Mouse (Mus musculus) adrenal gland, adult 8-10 months (tissue): ENCODE measurements at regions not wholly inside any gene's neighbourhood (a gene's known extent, or its start where the extent isn't known, plus 50 kb on each side); places are given as distances from the start of the nearest gene placed in this dataset.

Experiments used
- DNase-seq: peaks from one replicate; pipeline ENCODE4 v3.0.0; 2022

DNA sequence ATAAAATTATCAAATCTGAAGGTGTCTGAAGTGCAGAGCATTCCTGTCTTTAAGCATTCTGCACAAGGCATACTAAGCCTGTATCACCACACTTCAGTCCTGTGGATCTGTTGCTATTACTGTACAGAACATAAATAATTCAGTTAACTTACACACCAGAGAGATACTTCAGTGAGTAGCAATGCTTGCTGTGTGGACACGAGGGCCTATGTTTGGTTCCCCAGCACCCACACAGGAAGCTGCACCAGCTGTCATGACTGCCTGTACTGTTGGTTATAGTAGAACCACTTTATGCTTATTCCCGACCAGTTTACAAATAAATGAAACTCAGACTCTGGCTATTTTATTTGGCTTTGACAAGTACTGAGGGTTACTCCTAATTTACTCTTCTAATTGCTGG is 271.7 kb downstream of the Slc30a10 start:
- DNase-seq, result no peak

DNA sequence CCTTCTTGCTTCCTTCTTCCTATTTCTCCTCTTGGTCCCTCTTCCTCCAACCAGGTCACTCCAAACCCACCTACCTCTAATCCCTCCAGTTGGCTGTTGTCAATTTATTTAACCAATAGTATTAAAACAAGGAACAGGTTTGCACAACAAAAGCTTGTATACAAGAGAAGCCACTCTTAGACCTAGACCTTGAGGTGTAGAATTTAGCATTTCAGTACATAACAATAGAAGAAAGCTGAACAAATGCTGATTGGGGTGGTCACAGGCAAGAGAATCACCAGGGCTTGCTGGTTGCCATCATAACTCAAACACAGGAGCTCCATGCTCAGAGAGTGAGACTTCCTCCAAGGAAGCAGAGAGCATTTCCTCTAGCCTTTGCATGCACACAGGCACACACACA is 272.2 kb downstream of the Slc30a10 start:
- DNase-seq, result no peak

DNA sequence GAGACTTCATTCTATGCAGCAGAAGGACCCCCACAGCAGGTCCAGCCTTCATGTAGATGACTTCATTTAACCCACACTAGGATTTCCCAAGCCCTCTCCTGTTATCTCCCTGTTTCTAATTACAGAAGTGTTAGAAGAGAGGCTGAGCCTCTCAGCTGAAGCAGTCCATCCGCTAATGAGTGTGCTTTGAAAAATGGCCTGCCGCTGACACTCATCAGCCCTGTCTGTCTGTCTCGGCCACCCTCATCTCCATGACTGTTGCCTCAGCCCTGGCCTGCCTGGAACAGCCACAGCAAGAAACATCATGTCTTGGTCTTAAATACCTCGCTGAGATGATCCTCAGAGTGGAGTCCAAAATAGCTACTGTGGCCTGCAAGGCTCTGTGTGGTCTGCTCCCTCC is 273.1 kb downstream of the Slc30a10 start:
- no peak for DNase-seq

DNA sequence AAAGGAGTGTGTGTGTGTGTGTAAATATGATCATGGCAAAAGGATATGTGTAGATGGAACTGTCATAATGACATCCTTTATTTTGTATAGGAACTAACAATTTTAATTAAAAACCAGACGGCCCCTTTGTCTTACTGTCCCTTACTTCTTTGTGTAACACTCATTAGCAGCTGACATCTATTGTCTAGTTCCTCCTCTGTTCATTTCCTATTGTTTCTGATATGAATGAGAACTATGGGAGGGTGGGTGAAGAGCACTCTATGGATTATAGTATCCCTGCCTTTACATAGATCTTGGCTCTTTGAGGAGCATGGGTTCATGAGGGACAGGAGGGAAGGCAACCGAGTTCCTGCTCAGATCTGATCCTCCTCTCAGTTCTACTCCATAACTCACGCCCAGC is 273.8 kb downstream of the Slc30a10 start:
- no peak for DNase-seq

DNA sequence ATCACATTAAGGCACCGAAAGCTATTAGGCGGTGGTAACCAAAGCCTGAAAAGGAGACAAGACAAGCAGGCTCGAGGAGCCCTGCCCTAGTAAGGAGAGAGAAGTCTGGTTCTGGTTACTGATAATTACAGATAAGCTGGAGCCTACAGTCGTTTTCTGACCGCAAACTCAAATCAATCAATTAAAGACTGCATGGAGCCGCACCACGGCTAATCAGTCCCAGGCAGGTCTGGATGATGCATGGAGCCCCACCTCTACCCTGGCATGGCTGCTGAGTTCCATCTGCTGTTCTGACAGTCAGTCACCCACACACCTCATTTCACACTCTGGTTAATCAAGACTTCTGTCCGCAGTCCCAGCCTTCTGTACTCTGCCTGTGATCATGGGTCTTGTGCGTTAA is 276.4 kb downstream of the Slc30a10 start:
- no peak for DNase-seq

DNA sequence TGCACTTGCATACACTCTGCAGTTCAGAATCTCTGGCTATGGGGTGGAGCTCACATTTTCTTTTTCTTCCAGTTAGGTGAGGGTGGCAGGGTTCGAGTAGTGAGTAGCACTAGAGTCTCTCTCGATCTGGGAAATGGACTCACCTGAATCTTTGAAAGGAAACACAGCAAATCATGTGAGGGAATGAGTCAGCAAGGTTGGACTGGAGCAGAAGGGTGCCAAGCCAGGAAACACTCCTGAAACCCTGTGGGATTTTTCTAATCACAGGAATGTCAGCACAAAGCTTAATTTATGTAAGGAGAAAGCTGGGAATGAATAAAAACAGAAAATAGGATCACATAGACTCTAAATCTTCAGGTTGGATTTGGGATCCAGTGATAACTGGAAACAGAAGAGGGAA is 282.1 kb downstream of the Slc30a10 start:
- DNase-seq, result no peak

DNA sequence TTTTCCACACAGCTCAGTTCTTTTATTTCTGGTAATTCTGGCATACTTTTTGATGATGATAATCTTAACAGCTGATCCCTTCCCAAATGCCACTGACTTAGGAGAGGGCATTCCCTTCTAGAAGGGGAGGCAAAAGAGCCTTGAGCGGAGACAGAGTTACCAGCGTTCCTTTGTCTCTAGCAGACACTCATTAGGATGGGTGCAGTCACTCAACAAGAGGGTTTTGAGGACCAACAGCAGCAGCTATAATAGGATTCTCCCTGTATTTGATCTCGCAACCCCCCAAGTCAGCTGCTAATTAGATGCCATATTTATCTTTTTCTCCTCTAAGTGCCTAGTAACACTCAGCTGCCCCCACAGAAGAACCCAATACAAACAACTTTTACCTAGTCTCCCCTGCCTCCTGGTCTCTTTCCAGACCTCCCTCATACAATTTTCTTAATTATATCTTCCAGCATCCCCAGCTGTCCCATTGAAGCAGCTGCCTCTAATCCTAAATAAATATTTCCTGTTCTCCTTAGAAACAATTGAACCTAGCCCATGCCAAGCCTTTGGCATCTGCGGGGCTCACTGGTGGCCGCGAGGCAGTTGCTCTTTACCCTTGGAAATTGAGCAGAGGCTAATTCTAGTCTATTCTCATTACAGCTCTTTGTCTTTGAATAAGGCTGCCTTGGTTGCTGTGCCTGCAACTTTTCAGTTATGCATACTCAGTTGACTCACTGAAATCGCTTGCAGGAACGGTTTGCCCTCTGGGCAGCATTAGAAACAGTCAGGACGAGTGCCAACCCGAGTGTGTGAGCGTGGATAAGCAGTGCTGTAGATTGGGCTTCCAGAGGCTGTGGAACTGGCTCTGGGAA is 286.6 kb downstream of the Slc30a10 start:
- no peak for DNase-seq

DNA sequence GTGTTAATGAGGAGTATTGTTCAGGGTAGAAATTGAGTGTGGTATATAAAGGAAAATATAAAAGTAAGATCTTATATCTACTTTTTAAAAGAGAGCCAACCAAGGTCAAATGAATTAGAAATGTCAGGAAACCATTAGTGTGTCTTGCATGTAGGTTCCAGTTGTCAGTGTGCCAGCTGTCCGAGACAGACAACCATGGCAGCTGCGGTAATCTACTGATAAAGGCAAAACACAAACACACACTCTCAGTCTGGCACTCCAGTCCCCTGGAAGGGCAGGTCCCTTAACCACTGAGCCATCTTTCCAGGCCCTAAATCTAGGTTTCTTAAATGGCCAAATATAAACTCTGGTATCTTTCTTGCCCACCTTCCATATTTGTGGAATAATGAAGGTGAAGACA is 294.6 kb downstream of the Slc30a10 start:
- no peak for DNase-seq

DNA sequence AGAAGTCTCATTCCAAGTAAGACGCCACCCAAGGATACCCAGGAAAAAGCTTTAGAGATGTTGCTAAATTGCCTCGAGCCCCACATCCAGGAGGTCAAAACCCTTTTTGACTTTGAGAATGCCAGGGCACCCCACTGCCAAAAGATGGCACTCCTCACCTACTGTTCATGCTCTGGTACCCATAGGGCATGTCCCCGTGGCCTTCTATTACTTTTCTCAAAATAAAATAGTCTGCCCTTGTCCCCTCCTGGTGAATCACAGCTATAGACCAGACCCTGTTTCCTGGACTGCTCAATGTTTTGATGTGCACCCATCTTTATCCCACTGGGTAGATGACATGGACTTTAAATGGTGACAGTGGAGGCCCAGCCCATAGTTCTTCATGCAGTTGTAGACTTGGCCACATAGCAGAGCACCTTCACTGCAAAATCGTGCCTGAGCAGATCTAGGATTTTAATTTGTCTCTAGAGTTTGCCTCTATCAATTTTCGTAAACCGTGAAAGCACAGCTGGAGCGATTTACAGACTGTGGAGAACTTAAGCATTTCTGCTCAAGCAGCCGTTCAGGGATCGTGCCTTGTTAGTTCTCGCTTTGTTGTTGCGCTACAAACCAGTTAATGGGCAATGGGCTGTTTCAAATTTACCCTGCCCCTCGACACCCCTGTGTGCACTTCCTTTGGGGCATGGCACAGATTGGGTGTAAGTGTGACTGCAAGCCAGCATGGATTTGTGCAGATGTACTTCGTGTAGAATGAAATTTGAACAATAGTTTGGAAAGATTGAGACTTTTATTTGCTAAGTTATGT is 300.0 kb downstream of the Slc30a10 start:
- no peak for DNase-seq

DNA sequence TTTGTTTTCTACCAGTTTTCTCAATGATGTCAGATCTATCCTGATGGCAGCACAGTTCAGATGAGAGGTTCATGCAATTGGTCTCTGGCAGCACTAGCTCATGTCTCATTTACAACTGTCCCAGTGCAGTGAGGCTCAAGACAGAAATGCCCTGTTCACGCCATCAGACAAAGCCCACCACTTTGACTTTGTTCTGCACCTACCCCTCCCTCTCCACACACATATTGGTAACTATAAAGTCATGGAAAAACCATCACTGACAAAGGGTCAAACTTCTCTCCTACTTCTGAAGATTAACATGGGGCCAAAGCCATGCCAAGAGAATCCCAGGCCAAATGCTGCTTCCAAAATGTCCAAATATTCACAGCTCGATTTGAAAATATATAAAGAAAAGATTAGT is 302.7 kb downstream of the Slc30a10 start:
- no peak for DNase-seq

DNA sequence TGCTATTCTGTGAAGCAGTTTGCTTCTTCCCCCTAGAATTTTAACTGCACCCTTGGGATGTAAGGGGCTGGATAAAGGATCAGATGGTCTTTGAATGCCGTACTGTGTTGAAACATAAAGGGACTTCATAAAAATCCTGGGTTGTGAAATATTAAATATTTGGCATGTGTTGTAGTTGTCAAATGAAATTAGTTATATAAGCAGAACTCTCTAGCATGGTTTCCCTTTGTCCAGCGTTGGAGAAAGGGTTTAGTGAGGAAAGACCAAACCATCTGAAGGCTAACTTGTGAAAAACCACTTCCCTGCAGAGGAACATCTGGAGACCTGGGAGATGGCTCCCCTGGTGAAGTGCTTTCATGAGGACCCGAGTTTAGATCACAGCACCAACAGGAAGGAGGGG is 319.6 kb downstream of the Slc30a10 start:
- no peak for DNase-seq

DNA sequence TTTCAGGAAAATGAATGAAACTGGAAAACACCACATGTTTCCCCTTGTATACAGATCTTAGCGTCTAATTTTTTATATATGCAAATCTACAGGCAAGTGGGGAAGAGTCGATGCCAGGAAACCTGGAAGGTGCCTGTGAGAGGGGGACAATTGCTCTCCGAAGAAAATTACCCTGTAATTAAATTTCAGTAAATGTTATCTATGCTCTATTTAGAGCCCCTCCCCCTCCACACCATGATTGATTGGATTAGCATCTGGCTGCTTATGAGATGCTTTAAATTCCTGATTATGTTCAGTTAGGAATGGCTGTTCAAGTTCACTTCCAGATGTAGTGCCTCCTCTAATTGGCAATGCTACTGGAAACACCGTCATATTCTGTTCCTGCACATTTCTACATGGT is 325.0 kb downstream of the Slc30a10 start:
- no peak for DNase-seq

DNA sequence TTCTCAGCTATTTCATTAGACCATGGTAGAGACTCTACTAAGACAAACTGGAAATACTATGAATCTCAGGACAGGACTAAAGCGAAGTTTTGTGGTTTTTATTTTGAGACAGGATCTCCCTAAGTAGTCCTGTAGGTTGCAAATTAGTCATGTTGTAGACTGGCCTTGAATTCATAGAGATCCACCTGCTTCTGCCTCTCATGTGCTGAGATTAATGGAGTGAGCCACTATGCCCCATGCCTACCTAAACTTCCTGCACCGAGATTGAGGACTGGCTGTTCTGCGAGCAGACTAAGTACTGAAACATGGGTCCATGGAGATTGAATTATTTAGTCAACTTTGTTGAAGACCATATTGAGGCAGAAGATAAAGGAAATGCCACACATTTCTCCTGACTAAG is 315.0 kb downstream of the Lyplal1 start:
- DNase-seq, result no peak

DNA sequence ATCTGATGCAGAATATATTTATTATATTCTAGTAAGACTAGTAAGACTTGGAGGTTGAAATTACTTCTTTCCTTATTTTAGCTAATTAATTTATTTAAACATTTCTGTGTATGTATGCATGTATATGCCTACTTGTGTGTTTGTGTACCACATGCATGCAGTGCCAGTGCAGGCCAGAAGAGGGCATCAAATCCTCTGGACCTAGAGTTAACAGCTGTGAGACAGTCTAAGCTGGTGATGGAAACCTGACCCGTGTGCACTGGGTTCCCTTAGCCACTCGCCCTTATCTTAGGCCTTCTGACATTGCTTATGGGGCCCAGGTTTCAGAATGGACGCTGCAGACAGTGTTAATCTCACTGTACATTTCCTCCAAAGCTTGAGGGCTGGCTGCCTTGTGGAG is 302.2 kb downstream of the Lyplal1 start:
- DNase-seq, result no peak

DNA sequence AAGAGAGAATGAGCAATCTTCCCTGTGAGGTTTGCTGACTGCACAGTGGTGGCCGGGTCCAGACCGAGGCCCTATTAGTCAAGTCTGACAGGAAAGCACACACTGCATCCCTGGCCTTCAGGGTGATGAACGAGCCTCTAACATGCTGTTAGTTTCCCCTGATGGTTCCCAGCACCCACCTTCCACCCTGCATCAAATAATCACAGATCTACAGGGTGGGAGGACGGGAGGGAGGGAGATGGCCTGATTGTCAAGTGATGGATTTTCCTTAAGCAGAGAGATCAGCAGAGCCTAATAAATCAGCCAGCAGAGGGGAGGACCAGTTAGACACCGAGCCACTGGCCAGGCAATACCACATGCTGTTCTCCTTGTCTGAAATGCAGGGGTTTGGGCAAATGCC is 298.1 kb downstream of the Lyplal1 start:
- no peak for DNase-seq

DNA sequence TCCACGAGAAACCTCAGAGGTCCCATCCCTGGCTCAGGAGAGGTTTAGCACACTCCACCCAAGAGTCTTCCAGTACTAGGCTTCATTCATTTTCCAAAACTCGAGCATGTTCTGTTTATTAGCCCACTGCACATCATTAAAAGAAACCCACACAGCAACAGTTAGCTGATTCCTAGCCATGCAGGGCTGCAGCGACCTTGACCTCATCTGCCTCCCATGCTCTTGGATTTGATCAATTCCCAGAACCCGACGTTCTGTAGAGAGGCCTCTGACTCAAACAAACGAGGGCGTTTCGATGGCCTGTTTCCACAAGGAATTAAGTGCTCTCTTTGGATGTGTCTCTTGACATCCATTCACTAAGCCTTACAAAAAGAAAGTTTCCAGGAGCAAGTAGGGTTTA is 294.9 kb downstream of the Lyplal1 start:
- DNase-seq, result no peak

DNA sequence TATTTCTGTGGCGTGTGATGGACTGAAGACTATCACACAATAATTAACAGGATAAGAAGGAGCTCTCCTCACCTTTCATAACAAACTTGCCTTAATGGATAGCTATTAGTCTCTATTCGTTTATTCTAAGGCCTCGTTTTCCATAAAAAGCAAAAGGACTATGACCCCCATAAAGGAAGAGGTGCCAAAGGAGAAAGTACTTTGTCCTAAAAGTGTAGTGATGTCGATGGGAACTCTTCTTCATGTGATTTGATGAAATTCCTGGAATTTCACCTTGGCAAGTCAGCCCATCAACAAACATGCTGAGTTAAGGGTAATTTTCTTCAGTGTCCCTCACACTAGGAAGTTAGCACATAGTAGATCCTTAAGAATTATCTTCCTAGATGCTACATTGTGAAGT is 293.9 kb downstream of the Lyplal1 start:
- no peak for DNase-seq

DNA sequence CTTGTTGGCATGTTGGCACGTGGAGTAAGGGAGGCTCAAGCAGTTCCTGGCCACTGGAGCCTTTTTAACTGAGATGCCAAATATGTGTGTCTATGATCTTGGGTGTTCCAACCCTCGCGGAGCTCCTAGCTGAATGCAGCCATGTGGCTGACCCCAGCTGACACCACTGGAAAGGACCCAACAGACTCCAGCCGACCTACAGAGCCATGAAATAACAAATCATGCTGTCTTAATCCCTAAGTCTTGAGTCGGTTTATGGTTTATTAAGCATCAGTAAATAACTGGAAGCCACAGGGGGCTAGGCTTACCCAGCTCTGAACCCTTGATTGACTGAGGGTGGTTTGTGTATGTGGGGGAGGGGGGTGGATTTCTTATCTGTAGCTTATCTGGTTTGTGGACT is 293.2 kb downstream of the Lyplal1 start:
- DNase-seq, result no peak

DNA sequence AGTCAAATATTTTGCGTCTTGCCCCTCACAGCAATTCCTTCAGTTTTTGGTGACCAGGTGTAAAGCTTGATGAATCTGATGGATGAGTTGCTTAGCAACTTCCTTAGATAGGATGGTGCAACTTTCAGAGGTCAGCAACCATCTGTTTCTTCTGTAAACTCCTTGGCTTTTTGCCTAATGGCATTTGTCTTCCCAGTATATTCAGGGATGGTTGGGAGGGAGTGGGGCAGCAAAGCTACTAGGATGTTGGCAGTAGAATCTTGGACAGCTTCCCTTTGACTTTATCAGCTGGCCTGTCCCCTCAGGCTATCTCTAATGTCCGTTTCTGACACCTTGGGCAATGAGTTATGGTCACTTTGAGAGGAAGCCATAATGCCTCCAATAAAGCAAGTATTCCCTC is 289.1 kb downstream of the Lyplal1 start:
- no peak for DNase-seq

DNA sequence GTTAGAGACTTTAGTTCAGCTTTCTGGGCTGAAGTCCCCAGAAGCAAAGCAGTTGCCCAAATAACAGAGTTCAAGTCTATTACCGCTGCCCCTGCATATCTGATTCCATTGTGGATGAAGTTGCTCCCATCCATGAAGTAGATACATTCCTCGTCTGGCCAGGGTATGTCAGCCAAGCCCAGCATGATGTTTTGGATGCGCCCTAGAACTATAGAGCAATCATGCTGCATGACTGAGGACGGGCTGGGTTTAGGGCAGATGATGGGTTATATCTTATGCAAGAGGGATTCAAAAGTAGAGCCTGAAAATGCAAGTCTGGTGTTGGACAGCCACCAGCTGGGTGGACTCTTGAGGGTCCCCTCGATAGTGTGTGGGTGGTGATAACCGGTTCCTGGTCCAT is 288.6 kb downstream of the Lyplal1 start:
- DNase-seq, result no peak

DNA sequence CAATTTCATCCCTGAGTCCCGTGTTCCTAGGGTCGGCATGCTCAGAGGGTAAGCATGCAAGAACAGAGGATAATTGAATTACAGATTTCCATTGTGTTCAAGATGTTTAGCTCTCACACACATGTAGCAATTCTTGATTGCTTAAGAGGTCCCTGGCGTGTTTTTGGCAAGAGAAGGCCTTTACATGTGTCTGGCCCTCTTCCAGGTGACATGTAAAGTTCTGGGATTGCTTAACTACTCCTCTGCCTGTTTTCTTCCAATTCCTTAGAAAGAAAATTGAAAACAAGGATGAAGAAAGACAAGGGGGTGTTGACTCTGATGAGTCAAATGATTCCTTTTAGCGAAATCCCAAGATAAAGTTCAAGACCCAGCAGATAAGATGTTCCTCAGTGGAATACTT is 285.1 kb downstream of the Lyplal1 start:
- DNase-seq, result no peak

DNA sequence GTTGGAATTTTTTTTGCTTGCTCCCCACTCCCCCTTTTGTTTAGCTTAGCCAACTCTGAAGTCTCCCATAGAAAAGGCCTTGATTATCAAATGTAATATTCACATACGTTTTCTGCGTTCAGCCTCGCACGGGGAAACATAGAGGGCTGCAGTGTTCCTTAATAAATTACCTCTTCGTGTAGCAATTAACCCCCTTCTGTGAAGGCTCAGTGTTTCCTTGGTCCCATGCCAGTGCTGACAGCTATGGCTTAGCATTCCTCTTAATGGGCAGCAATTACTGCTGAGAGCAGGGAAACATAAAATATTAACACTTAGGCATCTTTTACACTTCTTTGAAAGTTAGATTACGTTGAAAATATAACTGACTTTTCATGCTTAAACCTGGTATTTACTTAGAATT is 282.9 kb downstream of the Lyplal1 start:
- DNase-seq, result no peak

DNA sequence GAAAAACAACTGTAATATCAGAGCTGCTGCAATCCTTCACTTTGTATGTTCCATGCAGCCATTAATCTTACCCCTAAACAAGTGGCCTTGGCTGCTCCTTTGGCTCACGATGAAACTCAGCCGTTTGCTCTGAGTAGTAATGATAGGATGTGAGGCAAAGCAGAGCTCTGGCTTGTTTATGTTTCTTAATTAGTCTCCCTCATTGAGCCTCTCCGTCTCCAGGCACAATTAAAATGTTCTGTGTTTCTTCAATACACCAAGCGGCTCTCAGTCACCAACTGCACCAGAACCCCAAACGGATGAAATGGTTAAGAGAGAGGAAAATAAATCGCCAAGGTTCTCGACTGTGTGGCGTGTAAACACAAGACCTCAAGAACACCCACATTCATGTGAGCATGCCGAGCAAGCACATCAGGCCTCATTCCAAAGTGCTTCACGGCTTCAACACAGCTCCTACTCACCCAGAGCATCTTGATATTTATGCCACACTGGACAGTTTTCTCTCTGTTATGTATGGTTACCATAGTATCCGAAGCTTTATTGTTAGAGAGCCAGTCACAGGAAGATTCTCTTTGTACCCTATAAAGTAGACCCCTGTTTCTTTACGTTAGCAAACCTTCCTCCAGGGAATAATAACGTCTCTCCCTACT is 280.4 kb downstream of the Lyplal1 start:
- DNase-seq, result peak; percentile 33

DNA sequence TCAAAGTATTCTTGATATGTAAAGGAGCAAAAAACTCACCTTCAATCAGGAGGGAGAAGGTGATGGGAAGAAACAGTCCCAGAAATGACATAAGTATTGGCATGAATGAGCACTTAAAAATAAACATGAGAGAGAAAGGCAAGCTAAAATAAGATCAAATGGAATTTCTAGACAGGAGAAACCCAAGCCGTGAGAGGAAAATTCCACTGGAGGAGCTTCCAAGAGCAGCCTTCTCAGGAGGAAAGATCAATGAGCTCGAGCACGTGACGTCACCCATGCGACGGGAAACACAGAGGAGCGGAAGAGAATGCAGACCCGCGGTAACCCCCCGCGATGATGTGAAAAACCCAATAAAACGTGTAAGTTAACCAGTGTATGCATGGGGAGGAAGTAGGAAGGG is 274.6 kb downstream of the Lyplal1 start:
- DNase-seq, result peak; percentile 19
